Mouse (Mus musculus): ENCODE measurements around the gene Slc2a8.
A peak's percentile ranks its signal among the peaks of the same experiment; 100 is the strongest.

Gene Slc2a8

GRCm38 (mm10) chr2:32971235-32971634 is 10.6 kb downstream of the Slc2a8 start:
- DNase-seq (ENCODE audit: low spot score) = no peak

GRCm38 (mm10) chr2:32969326-32969725 is 12.6 kb downstream of the Slc2a8 start:
- DNase-seq (ENCODE audit: low spot score) = no peak

- DNase-seq (ENCODE audit: low spot score) = no peak
These were observed 13.8 kb downstream of the Slc2a8 start for GRCm38 (mm10) chr2:32968024-32968614.

- DNase-seq (ENCODE audit: low spot score) = peak; percentile 85
These were observed 14.9 kb downstream of the Slc2a8 start for GRCm38 (mm10) chr2:32966689-32967631.

GRCm38 (mm10) chr2:32966184-32966688 is 15.6 kb downstream of the Slc2a8 start:
- DNase-seq (ENCODE audit: low spot score) = no peak

GRCm38 (mm10) chr2:32965511-32966183 is 16.2 kb downstream of the Slc2a8 start:
- DNase-seq (ENCODE audit: low spot score) = no peak

GRCm38 (mm10) chr2:32964659-32965457 is 17.0 kb downstream of the Slc2a8 start:
- no peak for DNase-seq (ENCODE audit: low spot score)

- DNase-seq (ENCODE audit: low spot score) = no peak
These were observed 17.9 kb downstream of the Slc2a8 start for GRCm38 (mm10) chr2:32963981-32964380.

- DNase-seq (ENCODE audit: low spot score) = no peak
These were observed 18.3 kb downstream of the Slc2a8 start for GRCm38 (mm10) chr2:32963544-32963943.

- no peak for DNase-seq (ENCODE audit: low spot score)
These were observed 19.0 kb downstream of the Slc2a8 start for GRCm38 (mm10) chr2:32962875-32963220.

- no peak for DNase-seq (ENCODE audit: low spot score)
These were observed 19.6 kb downstream of the Slc2a8 start for GRCm38 (mm10) chr2:32962062-32962874.

GRCm38 (mm10) chr2:32961192-32961995 is 20.5 kb downstream of the Slc2a8 start, which contains the start of the genes Rpl12 and Lrsam1:
Rpl12 (plus strand) TSS chr2:32961559.
Lrsam1 (minus strand) TSS chr2:32961614.
- peak; percentile 97 for DNase-seq (ENCODE audit: low spot score)

GRCm38 (mm10) chr2:32960273-32960672 is 21.6 kb downstream of the Slc2a8 start:
- DNase-seq (ENCODE audit: low spot score) = no peak

- DNase-seq (ENCODE audit: low spot score) = no peak
These were observed 24.5 kb downstream of the Slc2a8 start for GRCm38 (mm10) chr2:32957344-32957743.

- DNase-seq (ENCODE audit: low spot score) = no peak
These were observed 27.3 kb downstream of the Slc2a8 start for GRCm38 (mm10) chr2:32954581-32954980.

GRCm38 (mm10) chr2:32947454-32947853 is 34.4 kb downstream of the Slc2a8 start:
- DNase-seq (ENCODE audit: low spot score) = no peak

- no peak for DNase-seq (ENCODE audit: low spot score)
These were observed 41.4 kb downstream of the Slc2a8 start for GRCm38 (mm10) chr2:32940483-32940882.

GRCm38 (mm10) chr2:32939418-32939817 is 42.5 kb downstream of the Slc2a8 start:
- no peak for DNase-seq (ENCODE audit: low spot score)

GRCm38 (mm10) chr2:32938741-32939140 is 43.1 kb downstream of the Slc2a8 start:
- DNase-seq (ENCODE audit: low spot score) = no peak

GRCm38 (mm10) chr2:32931730-32932129 is 50.2 kb downstream of the Slc2a8 start:
- no peak for DNase-seq (ENCODE audit: low spot score)

All from testis, postnatal 10 days (tissue).